Mouse (Mus musculus) duodenum, adult 2 months (tissue): ENCODE measurements around the gene Agxt. TPM values are rescaled to one million over a fixed set of nuclear protein-coding genes. Genes with fewer than 3 reads are reported as not detected.

Experiments used
- polyA plus RNA-seq: library from polyadenylated mRNA; depleted of rRNA; stranded (reverse); fragments of >200 nt; gene quantifications from 2 replicates; pipeline ENCODE4 v1.2.3, GENCODE M21; 2012; ENCODE audit warnings: low replicate concordance; rRNA removed

Gene Agxt
- polyA plus RNA-seq: 0.58 and 0.62 TPM in 2 replicates

DNA sequence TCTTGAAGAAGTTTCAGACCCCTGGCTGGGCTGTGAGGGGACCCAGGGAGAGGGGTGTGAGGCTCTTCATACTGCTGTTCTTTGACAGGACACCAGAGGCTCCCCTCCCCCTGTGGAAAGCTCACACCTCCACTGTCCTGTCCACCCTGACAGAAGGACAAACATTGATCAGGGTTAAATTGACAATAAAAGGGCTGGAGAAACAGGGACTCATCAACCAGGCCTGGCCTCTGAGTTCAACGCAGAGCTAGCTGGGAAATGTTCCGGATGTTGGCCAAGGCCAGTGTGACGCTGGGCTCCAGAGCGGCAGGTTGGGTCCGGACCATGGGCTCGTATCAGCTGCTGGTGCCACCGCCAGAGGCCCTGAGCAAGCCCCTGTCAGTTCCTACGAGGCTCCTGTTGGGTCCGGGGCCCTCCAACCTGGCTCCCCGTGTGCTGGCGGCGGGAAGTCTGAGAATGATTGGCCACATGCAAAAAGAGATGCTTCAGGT is at the start of gene Agxt:
Gene Agxt (plus strand): TSS at position 205 of the 491 bp plus-strand sequence.

DNA sequence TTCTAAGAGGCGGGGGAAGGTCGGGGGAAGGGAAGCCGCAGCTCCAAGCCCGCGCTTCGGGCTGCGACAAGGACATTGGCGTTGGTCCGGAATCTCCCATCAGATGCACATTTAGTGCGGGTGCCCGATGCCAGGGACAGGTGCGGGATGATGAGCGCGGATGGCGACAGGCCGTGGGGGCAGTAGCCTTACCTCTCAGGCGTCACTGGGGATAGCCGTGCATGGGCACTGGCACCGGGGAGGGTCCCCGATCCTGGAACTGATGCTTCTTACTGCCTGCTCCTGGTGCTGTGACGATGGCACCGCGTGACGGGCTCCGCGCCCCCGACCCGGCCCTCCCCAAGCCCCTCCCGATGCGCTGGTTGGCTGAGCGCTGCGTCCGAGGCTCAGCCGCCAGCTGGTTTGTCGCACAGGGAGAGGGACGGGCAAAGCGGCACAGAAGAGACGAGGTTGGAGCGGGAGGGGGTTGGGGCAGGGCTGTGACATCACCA is 33.4 kb upstream of the Agxt start, which contains the start of gene Kif1a:
Gene Kif1a (minus strand): TSS at position 381 of the 491 bp plus-strand sequence.

DNA sequence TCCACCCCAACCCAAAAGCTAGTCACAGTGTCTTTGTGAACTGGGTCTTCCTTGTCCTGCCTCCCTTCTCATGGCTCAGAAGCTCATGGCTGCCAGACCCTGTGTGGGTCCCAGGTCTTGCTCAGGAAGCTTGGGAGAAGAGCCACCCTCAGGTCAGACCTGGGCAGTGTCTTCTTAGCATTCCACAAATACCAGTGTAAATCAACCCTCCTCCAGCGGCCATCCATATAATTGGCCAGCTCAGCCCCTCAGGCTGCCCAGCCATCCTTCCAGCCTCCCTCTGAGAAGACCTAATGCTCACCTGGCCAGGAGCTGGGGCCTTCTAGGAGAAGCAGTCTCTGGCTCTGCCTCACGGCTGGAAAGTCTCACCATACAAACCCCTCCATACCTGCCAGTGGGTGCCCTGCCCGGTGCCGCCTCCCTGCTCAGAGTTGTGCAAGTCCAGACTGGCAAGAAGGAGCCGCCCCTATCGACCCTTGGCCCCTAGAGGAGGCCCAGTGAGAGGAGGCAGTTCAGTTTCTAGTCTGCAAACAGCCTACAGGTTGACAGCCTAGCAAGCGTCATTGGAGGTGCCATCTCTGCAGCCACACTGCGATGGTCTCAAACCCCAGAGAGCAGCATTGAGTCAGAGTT is 25.6 kb downstream of the Agxt start, which contains the start of gene 2310007B03Rik:
Gene 2310007B03Rik (minus strand): TSS at position 448 of the 633 bp plus-strand sequence.

GRCm38 (mm10) chr1:93168295-93168775 is 33.3 kb downstream of the Agxt start, which contains the start of gene Crocc2:
TSS of gene Crocc2 (plus strand) at chr1:93168725.

Other genes starting within 250 kb of the Agxt start
- not detected in 2 replicates for gene Ankmy1, start 232.3 kb upstream of the Agxt start, polyA plus RNA-seq
- 23.9 and 44.8 TPM in 2 replicates for gene Dusp28, start 228.3 kb upstream of the Agxt start, polyA plus RNA-seq
- gene Rnpepl1, start 224.5 kb upstream of the Agxt start, polyA plus RNA-seq: 331 and 518 TPM in 2 replicates
- 27.0 and 42.0 TPM in 2 replicates for gene Capn10, start 200.9 kb upstream of the Agxt start, polyA plus RNA-seq
- 17.9 and 25.5 TPM in 2 replicates for gene Gpr35, start 184.4 kb upstream of the Agxt start, polyA plus RNA-seq
- gene Aqp12, start 128.9 kb upstream of the Agxt start, polyA plus RNA-seq: 32.3 TPM in 1 of 2 replicates, not detected in the other
- 1.1 and 2.4 TPM in 2 replicates for gene Kif1a, start 33.3 kb upstream of the Agxt start, polyA plus RNA-seq
- gene 2310007B03Rik, start 25.7 kb downstream of the Agxt start, polyA plus RNA-seq: 6.1 and 11.4 TPM in 2 replicates
- gene Crocc2, start 33.5 kb downstream of the Agxt start, polyA plus RNA-seq: 0.02 TPM in 1 of 2 replicates, not detected in the other
- 0.84 and 3.6 TPM in 2 replicates for gene Sned1, start 100.6 kb downstream of the Agxt start, polyA plus RNA-seq
- 3.2 and 3.9 TPM in 2 replicates for gene Mterf4, start 170.7 kb downstream of the Agxt start, polyA plus RNA-seq
- 1.3 and 1.8 TPM in 2 replicates for gene Ppp1r7, start 207.6 kb downstream of the Agxt start, polyA plus RNA-seq
- gene Pask, start 208.2 kb downstream of the Agxt start, polyA plus RNA-seq: 1.0 and 1.5 TPM in 2 replicates
- gene Ano7, start 238.7 kb downstream of the Agxt start, polyA plus RNA-seq: 27.6 and 41.6 TPM in 2 replicates